Mouse (Mus musculus) yolk sac, embryonic 10.5 days (tissue): ENCODE data around the gene Luc7l3.
"Not testable (repeated sequence)": the region's sequence is repeated elsewhere in the genome, so short reads cannot be mapped to it uniquely, and the experiment has no call there.

Experiments
- DNase-seq: peaks from one replicate; pipeline ENCODE4 v3.0.0-alpha.2; 2017; ENCODE audit warnings: low spot score

The Luc7l3 gene

DNA sequence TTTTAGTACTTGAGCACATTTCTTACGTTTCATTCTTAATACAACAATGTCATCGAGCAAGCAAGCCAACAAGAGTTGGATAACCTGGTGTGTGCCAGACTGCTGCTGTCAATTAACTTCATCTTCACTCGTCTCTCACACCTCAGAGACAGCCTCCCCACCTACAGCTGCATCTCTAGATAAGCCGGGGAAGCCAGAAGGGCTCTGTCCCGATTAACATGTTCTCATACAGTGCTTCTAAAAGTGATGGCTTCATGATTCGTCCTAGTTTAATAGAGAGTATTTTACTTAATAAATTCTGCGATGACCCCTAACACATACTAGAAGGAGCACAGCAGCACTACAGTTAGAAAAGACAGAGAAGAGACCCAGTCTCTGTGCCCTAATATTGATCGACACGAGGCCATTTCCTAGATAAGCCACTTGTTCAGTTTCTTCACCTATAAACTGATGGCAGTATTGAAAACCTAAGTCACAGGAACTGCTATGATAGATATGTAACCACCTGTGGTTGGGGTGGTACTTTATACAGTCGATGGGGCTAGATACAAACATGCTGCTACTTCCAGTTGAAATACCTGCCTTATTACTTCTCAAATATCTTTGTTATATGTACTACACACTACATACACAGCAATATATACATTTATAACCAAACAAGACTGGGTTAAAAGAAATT is 31.6 kb downstream of the Luc7l3 start:
- no peak for DNase-seq

DNA sequence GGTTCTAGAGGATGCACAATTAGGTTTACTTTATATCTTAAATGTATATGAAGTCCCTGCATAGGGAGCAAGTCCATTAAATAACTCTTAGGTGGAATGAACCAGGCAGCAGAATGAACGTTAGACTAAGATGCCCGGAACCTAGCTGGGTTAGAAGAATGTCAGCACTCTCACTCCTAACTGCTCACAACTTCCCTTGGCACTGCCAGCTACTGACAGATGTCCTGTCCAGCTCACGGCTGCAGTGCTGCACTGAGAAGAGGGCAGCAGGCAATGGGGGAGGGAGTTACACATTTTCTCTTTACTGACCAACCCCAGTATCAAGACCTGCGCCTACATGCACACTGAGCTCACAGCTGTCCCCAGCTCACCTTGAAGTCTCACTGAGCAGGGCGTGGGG is 34.7 kb downstream of the Luc7l3 start:
- DNase-seq = no peak

DNA sequence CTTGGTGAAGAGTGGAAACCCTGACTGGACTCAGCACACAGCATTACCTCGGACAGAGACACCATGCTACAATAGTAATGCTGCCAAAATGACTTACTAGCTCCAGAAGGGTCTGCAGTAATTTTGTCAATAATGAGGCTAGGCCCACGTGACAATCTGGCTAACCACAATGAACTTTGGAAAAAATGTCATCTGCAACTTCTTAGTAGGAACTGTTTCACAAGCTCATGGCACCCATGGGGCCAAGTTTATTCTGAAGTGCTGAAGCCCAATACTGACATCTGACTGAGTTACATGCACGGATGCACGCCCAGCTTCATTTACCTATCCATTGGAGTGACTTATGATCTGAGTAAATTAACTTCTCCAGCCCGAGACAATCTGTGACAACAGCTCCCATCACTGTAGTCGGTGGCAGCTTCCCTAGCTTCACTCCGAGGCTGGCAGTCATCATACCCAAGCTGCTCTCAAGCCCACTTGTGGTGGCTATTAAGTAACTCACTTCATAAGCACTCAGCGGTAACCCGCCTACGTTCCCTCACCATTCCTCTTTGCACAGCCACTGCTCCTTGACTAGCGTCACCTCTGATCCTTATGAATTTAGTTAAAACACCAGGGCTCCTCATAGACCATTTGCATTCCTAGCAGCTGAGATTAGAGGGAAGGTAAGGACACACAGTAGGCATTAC is 35.8 kb downstream of the Luc7l3 start:
- DNase-seq = no peak

DNA sequence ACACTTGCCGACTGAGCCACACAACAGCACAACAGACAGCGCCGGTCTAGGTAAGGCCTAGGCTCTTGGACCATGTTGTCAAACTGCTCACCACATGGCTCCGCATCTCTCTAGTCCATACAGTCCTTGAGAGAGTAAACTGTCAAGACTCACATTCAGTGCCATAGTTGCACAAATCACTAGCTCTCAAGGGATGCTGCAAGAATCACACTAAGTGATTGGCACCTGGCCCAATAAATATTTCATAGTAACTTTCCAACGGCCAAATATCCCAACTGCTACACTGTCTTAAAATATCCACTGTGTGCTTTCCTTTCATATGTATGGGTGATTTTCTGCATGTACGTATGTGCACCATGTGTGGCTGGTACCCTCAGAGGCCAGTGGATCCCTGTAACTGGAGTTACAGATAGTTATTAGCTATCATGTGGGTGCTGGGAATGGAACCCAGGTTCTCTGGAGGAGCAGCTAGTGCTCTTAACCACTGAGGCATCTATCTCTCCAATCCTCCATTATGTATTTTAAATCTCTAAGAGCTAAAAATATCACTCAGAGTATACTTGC is 38.2 kb downstream of the Luc7l3 start:
- DNase-seq = no peak

DNA sequence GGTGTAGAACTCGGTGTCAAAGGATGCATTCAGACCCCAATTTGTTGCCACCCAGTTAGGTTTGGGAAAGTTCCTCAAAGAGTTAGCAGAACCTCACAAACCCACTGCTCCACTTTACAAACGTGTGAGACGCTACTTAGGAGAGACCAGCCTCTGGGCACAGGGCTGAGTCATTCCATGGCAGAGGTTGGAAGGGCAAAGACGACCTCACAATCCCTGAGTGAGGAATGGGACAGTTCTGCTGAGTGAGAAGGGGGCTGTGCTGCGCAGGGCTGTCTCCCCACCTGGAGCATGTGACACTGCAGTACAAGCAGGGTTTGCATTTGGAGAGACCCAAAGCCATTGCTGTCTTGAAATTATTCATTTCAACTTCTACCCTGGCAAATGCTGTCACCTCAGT is 39.5 kb downstream of the Luc7l3 start:
- no peak for DNase-seq

DNA sequence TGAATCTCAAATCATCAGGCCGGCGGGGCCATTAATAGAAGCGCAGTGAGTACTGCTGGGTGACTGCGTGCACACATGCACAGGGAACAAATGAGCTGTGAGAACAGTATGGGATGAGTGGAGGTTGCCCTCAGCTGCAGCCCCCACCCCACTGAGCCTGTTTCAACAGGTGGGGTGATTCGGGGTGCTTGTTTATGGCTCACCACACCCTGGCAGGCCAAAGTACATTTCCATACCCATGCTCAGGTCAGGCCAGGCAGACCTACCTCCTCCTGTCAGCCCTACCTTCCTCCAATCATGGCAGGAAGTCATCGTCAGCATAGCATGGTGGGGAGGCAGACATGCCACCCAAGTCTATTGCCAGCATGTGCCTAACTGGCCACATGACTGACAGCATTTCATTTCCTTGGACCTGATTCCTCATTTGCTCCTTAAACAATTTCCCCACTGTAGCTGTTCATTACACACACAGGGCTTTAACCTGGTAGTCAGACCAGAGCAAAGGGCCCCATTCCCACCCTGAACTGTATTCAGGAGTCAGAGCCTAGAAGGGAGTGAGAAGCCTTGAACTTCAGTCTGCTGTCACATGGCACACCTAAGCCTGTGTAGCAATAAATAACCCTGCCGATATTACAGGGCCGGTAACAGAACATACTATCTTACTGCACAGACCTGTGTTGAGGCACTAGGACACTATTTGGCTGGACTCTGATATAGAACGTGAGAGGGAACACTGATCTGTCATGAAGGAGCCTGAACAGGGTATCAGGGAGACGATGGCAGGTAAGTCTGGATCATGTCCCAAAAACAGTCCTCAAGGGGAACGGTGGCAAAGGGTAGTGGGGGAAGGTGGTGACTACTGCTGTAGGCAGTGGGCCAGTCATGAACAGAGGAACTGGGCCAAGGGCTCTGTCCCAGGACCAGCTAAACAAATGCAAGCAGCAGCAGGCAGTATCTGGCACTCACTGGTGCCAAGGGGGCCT is 40.3 kb downstream of the Luc7l3 start, which contains the start of gene Gm21885:
TSS of gene Gm21885 (plus strand) at position 675 of the 983 bp plus-strand sequence.
- no peak for DNase-seq

DNA sequence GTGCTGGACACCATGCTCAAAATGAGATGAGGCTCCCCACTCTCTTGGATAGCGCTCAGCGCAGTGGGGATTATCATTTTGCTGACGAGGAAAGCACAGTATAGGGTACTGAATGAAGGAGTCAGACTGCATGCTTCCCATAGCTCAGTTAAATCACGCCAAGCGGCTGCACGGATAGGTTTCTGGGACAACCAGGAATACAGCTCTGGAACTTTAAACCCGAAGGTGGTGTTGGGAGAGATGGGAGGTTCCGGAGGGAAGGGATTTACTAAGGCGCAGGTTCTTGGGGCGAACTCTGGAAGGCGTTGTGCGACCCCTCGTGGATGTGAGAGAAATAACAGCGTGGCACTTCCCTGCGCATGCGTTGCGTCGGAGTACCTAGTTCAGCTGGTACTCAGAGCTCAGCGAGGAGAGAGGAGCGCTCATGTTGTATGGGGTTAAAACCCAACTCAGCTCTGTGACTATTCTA is 44.9 kb downstream of the Luc7l3 start:
- DNase-seq = peak; percentile 84

DNA sequence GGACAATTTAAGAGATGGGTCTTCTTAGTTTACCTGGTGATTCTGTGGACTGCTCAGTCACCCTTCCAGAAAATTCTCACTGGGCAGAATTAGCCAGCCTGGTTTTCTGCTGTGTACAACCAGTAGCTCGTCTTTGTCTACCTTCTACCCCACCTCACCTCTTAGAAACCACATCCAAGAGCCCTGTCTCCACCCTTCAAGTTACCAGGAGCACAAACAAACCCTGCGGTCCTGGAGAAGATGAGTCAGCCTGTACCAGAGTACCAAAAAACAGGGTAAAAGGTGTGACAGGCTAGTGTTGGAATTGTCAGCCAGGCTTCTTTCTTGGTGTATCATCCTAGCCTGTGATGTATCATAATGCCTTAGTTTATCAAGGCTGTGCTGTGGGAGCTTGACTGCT is 46.1 kb downstream of the Luc7l3 start:
- no peak for DNase-seq

DNA sequence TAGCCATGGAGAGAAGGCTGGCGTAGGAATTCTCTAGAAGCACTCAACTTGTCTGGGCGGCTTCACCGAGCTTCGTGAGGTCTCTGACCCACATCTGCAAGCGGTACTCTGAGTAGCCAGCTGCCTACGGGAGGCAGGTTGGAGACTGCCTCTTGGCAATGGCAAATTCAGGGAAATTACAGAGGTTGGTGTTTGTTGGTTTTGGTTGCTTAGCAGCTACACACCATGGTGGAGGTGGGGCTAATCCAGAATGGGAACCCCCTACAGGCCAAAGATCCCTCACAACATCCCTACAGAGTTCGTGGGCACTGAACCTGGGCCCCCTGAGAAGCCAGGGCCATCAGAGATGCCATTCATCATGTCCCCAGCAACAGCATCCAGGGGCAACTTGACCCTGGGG is 46.6 kb downstream of the Luc7l3 start:
- DNase-seq = no peak

DNA sequence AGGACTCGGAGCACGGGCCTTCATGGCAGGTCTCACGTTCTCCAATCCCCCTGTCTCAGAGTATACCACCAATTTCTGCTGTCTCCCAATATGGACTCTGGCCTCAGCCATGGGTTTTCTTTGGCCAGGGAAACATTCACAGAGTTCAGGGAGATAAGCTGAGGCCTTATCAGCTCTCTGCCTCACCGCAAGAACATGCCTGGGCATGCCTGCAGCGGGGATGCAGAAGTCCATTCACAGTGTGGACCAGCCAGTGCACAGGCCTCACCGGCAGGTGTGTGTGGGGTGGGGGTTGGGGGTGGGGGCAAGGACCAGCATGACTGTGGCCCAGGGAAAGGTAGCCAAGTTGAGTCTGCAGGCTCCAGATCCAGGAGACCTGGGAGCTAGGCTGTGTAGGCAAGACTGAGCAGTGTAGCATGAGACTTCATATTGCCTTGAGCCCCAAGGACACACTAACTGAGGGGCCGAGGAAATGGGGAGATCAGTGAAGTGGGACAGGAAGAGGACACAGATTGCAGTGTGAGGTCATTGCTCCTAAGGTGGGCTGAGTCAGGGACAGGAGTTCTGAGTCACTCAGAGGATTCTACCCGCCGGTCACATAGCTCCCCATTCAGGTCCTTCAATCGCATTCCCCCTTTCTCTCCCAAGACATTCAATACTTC is 47.5 kb downstream of the Luc7l3 start:
- DNase-seq = peak; percentile 85

DNA sequence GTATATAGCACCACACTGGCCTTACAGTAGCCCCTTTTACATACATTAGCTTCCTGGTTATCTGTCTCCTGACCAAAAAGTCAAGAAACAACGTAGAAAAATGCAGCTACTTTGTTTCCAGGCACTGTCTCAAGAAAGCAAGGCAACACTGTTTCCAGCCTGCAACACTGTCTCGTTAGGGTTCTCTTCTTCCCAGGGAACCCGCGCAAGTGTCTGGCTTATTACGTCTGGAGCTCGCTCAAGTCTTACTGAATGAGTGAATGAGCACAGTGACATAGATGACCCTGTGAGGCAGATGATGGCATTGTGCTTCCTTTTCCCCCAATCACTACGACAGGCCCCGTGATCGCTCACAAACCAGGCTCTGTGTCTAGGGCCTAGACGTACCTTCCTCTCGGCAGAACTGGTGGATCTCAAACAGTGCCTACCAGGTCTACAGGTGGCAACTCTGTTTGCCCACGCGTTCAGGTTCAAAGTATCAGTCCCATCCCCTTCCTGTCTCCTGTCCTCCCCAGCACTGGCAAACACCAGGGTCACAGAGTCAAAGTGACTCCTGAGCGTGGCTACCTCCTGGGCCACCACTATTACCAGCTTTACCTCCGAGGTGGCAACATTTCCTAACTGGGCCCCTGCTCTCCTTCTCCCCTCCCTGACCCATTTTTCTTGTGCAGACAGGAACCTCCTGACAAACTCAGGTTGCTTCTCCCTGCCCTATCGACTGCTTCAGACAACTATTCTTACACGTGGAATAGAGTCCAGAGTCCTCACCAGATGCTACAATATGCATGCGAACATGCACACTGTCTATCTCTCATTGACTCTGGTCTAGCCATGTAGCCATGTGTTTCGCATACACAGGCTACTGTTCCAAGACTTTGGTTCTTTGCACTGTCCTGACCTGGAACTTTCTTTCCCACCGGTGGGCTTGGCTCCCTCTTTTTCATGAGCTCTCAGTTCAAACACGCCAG is 48.5 kb downstream of the Luc7l3 start:
- peak; percentile 29 for DNase-seq

DNA sequence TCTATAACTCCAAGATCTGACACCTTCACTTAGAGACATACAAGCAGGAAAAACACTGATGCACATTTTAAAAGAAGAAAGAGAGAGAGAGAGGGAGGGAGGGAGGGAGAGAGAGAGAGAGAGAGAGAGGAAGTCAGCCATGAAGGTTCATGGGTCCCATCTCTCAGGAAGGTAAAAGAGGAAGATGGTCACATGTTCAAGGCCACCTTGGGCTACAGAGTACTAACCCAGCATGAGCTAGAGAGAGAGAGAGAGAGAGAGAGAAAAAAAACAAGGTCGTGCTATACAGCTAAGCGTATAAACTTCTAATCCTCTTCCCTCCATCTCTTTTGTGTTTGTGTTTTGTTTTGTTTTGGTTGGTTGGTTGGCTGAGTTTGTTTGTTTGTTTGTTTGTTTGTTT is 50.8 kb downstream of the Luc7l3 start:
- no peak for DNase-seq

DNA sequence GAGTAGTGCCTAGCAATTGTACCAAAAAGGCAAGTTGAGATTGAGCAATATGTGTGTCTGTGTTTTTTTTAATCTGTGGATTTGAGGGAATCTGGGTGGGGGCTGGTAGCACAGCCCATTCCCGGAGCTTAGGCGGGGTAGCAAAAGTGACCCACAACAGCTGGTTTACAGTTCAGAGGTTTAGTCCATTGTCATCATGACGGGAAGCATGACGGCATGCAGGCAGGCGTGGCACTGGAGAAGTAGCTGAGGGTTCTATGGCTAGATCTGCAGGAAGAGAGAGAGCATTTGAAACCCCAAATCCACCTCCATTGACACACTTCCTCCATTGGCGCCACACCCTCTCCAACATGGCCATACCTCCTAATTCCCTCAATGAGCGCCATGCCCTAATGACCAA is 51.9 kb downstream of the Luc7l3 start:
- no peak for DNase-seq

DNA sequence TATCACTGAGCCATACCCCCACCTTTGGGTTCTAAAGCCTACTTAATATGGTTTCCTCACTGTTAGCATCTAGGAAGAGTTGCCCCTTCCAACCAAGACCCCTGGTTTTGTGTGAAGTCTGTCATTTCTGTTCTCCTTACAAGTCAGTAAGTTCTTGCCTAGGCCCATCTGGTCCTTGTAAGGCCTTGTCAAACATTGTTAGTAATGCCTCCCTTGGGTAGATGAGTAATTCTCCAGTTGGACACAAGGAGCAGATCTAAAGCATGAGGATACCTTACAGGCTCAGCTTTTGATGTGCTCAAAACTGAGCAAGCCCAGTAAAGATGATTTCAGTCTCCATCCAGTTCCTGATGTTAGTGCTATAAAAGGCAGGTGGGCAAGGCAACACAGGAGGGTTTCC is 53.0 kb downstream of the Luc7l3 start:
- DNase-seq = no peak

DNA sequence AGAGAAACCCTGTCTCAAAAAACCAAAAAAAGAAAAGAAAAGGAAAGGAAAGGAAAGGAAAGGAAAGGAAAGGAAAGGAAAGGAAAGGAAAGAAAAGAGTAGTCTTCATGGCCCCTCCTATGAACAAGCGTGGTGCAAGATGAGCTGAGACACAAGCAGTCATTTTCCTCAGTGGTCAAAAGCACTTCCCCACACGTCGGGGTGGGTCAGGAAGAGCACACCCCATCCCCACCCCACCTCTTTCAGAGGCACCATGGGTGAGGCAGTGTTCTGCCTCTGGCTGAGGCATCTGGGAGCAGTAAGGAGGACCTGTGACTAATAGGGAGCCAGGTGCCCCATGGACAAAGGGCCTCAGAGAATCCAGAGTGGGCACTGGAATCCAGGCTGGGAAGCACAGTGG is 55.6 kb downstream of the Luc7l3 start:
- not testable (repeated sequence) for DNase-seq

DNA sequence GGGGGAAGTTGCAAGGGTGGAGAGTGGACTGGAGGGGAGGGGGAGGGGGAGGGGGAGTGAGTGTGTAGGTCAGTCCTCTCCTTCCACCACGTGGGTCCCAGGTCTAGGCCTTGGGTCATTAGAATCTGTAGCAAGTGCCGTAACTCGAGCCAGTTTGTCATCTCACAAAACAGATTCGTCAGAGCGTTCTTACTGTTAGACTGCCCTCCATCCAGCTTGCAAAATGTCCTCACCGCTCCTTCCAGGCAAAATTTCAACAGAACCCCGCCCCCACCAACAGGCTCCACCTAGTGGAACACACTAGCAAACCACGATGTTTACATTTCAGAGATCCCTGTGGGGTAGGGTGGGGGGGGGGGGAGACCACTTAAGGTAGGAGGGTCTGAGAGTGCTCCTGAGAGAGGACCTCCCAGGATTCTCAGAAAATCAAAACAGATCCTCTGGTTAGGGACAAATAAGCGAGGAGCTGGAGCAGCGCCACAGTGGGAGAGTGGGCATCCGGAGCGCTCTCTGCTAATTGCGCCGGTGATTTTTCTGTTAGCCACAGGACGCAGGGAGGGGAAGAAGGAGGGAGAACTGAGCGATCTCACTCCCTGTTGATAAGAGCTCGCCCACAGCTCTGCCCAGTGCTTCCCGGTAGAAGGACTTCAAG is 56.5 kb downstream of the Luc7l3 start:
- peak; percentile 67 for DNase-seq

DNA sequence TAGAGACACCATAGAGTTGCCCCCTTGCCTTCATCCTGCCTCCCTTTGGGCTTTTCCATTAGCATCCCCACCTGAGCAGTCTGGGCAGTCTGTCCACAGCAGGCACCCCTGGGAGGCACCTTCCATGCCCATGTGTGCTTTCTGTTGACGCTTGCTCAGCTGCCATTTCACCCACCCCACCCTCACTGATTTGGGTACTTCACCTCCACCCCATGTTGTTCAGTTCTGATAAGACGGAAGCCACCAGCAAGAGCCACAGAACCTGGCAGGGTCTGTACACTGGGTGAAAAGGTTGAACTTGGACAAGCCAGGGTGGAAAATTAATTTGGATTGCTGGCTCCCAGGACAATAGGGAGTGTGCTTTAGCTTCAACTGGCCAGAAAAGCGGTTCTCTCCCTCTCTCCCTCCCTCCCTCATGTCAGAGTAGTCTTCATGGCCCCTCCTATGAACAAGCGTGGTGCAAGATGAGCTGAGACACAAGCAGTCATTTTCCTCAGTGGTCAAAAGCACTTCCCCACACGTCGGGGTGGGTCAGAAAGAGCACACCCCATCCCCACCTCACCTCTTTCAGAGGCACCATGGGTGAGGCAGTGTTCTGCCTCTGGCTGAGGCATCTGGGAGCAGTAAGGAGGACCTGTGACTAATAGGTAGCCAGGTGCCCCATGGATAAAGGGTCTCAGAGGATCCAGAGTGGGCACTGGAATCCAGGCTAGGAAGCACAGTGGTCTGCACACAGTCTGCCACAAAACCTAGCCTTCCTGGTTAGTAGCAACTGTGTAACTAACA is 60.0 kb downstream of the Luc7l3 start:
- no peak for DNase-seq

DNA sequence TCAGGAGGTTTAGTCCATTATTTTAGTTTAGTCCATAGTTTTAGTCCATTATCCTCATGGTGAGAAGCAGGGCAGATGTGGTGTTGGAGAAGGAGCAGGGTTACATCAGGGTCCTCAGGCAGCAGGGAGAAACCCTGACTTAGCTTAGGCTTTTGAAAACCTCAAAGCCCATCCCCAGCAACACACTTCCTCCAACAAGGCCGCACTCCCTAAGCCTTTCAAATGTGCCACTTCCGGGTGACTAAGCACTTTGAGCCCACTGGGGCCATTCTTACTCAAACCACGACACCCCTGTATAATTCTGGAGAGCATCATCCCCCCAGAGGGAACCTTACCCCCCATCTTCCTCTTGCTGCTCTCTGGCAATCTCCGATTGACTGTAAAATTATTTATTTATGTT is 62.0 kb downstream of the Luc7l3 start:
- DNase-seq = no peak

DNA sequence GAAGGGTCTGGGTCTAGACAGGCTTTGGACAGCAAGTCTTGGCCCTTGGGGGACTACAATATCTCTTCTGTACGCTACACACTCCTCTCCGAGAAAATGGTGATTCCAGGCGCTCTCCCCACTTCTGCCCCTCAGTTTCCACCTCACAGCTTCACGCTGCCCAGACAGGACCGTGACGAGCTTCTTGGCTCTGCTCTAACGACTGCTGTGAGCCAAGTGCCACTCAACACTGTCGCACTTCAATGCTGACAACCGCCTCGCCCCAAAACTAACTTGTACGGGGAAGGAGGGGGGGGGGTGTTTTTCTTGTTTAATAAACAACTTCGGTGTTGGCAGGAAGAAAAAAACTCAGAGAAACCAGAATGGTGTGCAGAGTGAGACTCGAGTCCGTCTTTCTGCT is 63.8 kb downstream of the Luc7l3 start:
- no peak for DNase-seq
